In genomic region chr4:118331777-118332176, GRCm38 (mm10) we compare ENCODE assay signal across 11 mouse cellular contexts. TPM values are rescaled to one million over a fixed set of nuclear protein-coding genes. Genes with fewer than 3 reads are reported as not detected.
A peak's percentile ranks its signal among the peaks of the same experiment; 100 is the strongest.
DNase-seq lines count a peak whose midpoint lies in the region.
"Had no signal": no experiment of that assay in that cellular context is flagged by ENCODE, and none has a peak within 500 bp of the region (broad histone marks: within the 10 kb centered on the region; RNA-seq: fewer than 3 reads in every experiment).

No protein-coding gene starts in this region.

- peak; percentile 84 for DNase-seq in 3T3-L1 (ENCODE audit: low read depth, low spot score)
- peak; percentile 90 for DNase-seq in Muller cell, postnatal 12 days (ENCODE audit: inconsistent ontology term)
- DNase-seq in kidney, adult 9 months, result peak; percentile 46
- peak; percentile 77 for DNase-seq in lung, postnatal 10 days
- DNase-seq in spleen, postnatal 14 days (ENCODE audit: low spot score in 2 of 2), result no peak
- DNase-seq in left cerebral cortex, postnatal 4 days, result no peak
- DNase-seq in left cerebral cortex, postnatal 25 days (ENCODE audit: low spot score in 2 of 2), result no peak
- DNase-seq: cerebellum, adult 8-10 months; heart, postnatal 36 days; liver, postnatal 0 days; right cerebral cortex, postnatal 25 days had no signal

- intact Hi-C loops in left cerebral cortex, postnatal 4 days (cut with DNase I), result no loop called here
- intact Hi-C loops in left cerebral cortex, postnatal 25 days (cut with DNase I), result no loop called here

RNA-seq across cellular contexts. Expression of gene Ptprf, which starts 40.6 kb away (rescaled TPM):
- 100 to 1,000 TPM; 229 to 232 TPM for total RNA-seq in left cerebral cortex, postnatal 4 days (2021)
- total RNA-seq in left cerebral cortex, postnatal 25 days (2021), result 100 to 1,000 TPM; 134 to 135 TPM

Comparison
In these comparisons a context has a peak if more than half of its experiments do, and no peak if none do; other contexts are left out.
1. DNase-seq: peak in 3T3-L1 (single experiment), Muller cell, postnatal 12 days (single experiment), kidney, adult 9 months (single experiment) and lung, postnatal 10 days (single experiment); none in spleen, postnatal 14 days (0 of 2), left cerebral cortex, postnatal 4 days (single experiment) and left cerebral cortex, postnatal 25 days (0 of 2).